Mouse (Mus musculus) forebrain, embryonic 15.5 days (tissue): Measurements from ENCODE around the gene Lpo. TPM values are rescaled to one million over a fixed set of nuclear protein-coding genes. Genes with fewer than 3 reads are reported as not detected.

ENCODE experiments used
- ATAC-seq: fragments of 200-750 bp; cut with Nextera tagmentation; replicated peaks from 2 replicates; pipeline ENCODE4 v1.8.0; 2017; ENCODE audit warnings: mild to moderate bottlenecking, moderate TSS enrichment, moderate library complexity
- H3K27ac ChIP-seq: fragments of 300-500 bp; sonication (generic); replicated peaks from 2 replicates; pipeline ENCODE4 v1.5.1; 2015; ENCODE audit warnings: mild to moderate bottlenecking, inconsistent platforms
- H3K27me3 ChIP-seq: fragments of 300-500 bp; sonication (generic); 2 replicates; pipeline ENCODE4 v1.6.1; 2015; ENCODE audit warnings: inconsistent platforms
- H3K36me3 ChIP-seq: fragments of 300-500 bp; sonication (generic); 2 replicates; pipeline ENCODE4 v1.6.1; 2015; ENCODE audit warnings: mild to moderate bottlenecking, inconsistent platforms
- H3K4me1 ChIP-seq: fragments of 300-500 bp; sonication (generic); 2 replicates; pipeline ENCODE4 v1.6.1; 2015; ENCODE audit warnings: inconsistent platforms
- H3K4me2 ChIP-seq: fragments of 300-500 bp; sonication (generic); replicated peaks from 2 replicates; pipeline ENCODE4 v1.6.1; 2015; ENCODE audit warnings: mild to moderate bottlenecking, inconsistent platforms
- H3K4me3 ChIP-seq: fragments of 300-500 bp; sonication (generic); 2 replicates; pipeline ENCODE4 v1.5.1; 2015; ENCODE audit warnings: mild to moderate bottlenecking, inconsistent platforms
- H3K9ac ChIP-seq: fragments of 300-500 bp; sonication (generic); replicated peaks from 2 replicates; pipeline ENCODE4 v1.6.1; 2015; ENCODE audit warnings: mild to moderate bottlenecking, inconsistent platforms
- H3K9me3 ChIP-seq: fragments of 300-500 bp; sonication (generic); 2 replicates; pipeline ENCODE4 v1.6.1; 2016; ENCODE audit warnings: inconsistent platforms
- WGBS: fragments of 180-500 bp; shearing (Covaris S2); methylation state at CpG from one replicate; pipeline ENCODE4 v1.1.7; 2015; ENCODE audit warnings: mixed read lengths; 5-methylcytosine and 5-hydroxymethylcytosine counted together
- polyA plus RNA-seq: library from polyadenylated mRNA; unstranded; fragments of >200 nt; fragmentation: Nextera tagmentation; extraction: Ambion mirVana; gene quantifications from 2 replicates; pipeline ENCODE4 v1.2.1, GENCODE M21; 2015

Gene Lpo
- polyA plus RNA-seq, 1 experiment from 2014 or later: 0.62 TPM

GRCm38 (mm10) chr11:87846968-87847600 is 19.0 kb upstream of the Lpo start:
- no peaks in the 10 kb centered on the region for H3K9me3 ChIP-seq
- 84% methylated on average over 12 of the region's 12 CpGs for WGBS
- H3K4me3 ChIP-seq: no peak overlapping the region
- no peaks in the 10 kb centered on the region for H3K4me1 ChIP-seq
- no peak overlapping the region for H3K27ac ChIP-seq
- H3K27me3 ChIP-seq: no peaks in the 10 kb centered on the region
- no peak overlapping the region for H3K9ac ChIP-seq
- H3K36me3 ChIP-seq: no peaks in the 10 kb centered on the region
- H3K4me2 ChIP-seq: no peak overlapping the region
- ATAC-seq: no peak

- Histone ChIP-seq H3K4me2 (no peak overlapping the region), H3K9ac (no peak overlapping the region), H3K4me3 (no peak overlapping the region), H3K36me3 (no peaks in the 10 kb centered on the region), H3K9me3 (no peaks in the 10 kb centered on the region), H3K4me1 (no peaks in the 10 kb centered on the region), H3K27me3 (no peaks in the 10 kb centered on the region), H3K27ac (no peak overlapping the region)
- WGBS: 80% methylated on average over 3 of the region's 3 CpGs
- no peak for ATAC-seq
Measured at GRCm38 (mm10) chr11:87841436-87841835, 13.3 kb upstream of the Lpo start.

GRCm38 (mm10) chr11:87840676-87841075 is 12.6 kb upstream of the Lpo start:
- H3K4me3 ChIP-seq: no peak overlapping the region
- H3K4me2 ChIP-seq: no peak overlapping the region
- no peaks in the 10 kb centered on the region for H3K27me3 ChIP-seq
- WGBS: 86% methylated on average over 8 of the region's 8 CpGs
- H3K27ac ChIP-seq: no peak overlapping the region
- ATAC-seq: no peak
- no peaks in the 10 kb centered on the region for H3K4me1 ChIP-seq
- H3K36me3 ChIP-seq: no peaks in the 10 kb centered on the region
- no peaks in the 10 kb centered on the region for H3K9me3 ChIP-seq
- H3K9ac ChIP-seq: no peak overlapping the region

- no peak overlapping the region for H3K4me2 ChIP-seq
- H3K4me1 ChIP-seq: peaks cover 11% of the 10 kb centered on the region
- H3K27ac ChIP-seq: no peak overlapping the region
- no peak for ATAC-seq
- no peaks in the 10 kb centered on the region for H3K9me3 ChIP-seq
- no peak overlapping the region for H3K4me3 ChIP-seq
- WGBS: 42% methylated on average over 5 of the region's 5 CpGs
- H3K36me3 ChIP-seq: no peaks in the 10 kb centered on the region
- no peak overlapping the region for H3K9ac ChIP-seq
- H3K27me3 ChIP-seq: no peaks in the 10 kb centered on the region
Measured at GRCm38 (mm10) chr11:87821502-87821901, 6.6 kb downstream of the Lpo start.

- ATAC-seq: peak; percentile 29; the same call in 1 of the 2 replicates
- peak overlapping the region; percentile 47 for H3K9ac ChIP-seq
- no peaks in the 10 kb centered on the region for H3K36me3 ChIP-seq
- H3K4me2 ChIP-seq: peak overlapping the region; percentile 70
- peak overlapping the region; percentile 43 for H3K4me3 ChIP-seq
- H3K27ac ChIP-seq: no peak overlapping the region; the same call in 1 of the 2 replicates
- WGBS: 34% methylated on average over 4 of the region's 4 CpGs
- H3K27me3 ChIP-seq: no peaks in the 10 kb centered on the region
- peaks cover 11% of the 10 kb centered on the region for H3K4me1 ChIP-seq
- H3K9me3 ChIP-seq: no peaks in the 10 kb centered on the region
Measured at GRCm38 (mm10) chr11:87817443-87817773, 10.7 kb downstream of the Lpo start.

- Histone ChIP-seq H3K36me3 (no peaks in the 10 kb centered on the region), H3K4me2 (peak overlapping the region; percentile 70), H3K27ac (peak overlapping the region; percentile 28; the same call in 1 of the 2 replicates), H3K27me3 (no peaks in the 10 kb centered on the region), H3K4me1 (peaks cover 11% of the 10 kb centered on the region), H3K9ac (peak overlapping the region; percentile 47), H3K4me3 (peak overlapping the region; percentile 43), H3K9me3 (no peaks in the 10 kb centered on the region)
- peak; percentile 63 for ATAC-seq
- 3% methylated on average over 31 of the region's 31 CpGs for WGBS
Measured at GRCm38 (mm10) chr11:87816707-87817442, 11.2 kb downstream of the Lpo start.

- Histone ChIP-seq H3K27ac (no peak overlapping the region), H3K27me3 (no peaks in the 10 kb centered on the region), H3K4me3 (no peak overlapping the region), H3K4me2 (no peak overlapping the region), H3K9me3 (no peaks in the 10 kb centered on the region), H3K9ac (no peak overlapping the region), H3K4me1 (peaks cover 16% of the 10 kb centered on the region), H3K36me3 (no peaks in the 10 kb centered on the region)
- no peak for ATAC-seq
- 57% methylated on average over 8 of the region's 8 CpGs for WGBS
Measured at GRCm38 (mm10) chr11:87814831-87815230, 13.3 kb downstream of the Lpo start.

GRCm38 (mm10) chr11:87811396-87811795 is 16.7 kb downstream of the Lpo start:
- 48% methylated on average over 4 of the region's 4 CpGs for WGBS
- Histone ChIP-seq H3K9me3 (no peaks in the 10 kb centered on the region), H3K4me2 (no peak overlapping the region), H3K4me3 (no peak overlapping the region), H3K27me3 (no peaks in the 10 kb centered on the region), H3K9ac (no peak overlapping the region), H3K27ac (no peak overlapping the region), H3K36me3 (no peaks in the 10 kb centered on the region), H3K4me1 (peaks cover 4% of the 10 kb centered on the region; the same call in 1 of the 2 replicates)
- ATAC-seq: no peak

- peaks cover 4% of the 10 kb centered on the region; the same call in 1 of the 2 replicates for H3K4me1 ChIP-seq
- no peak overlapping the region for H3K9ac ChIP-seq
- 85% methylated on average over 7 of the region's 7 CpGs for WGBS
Measured at GRCm38 (mm10) chr11:87808236-87808635, 19.9 kb downstream of the Lpo start.

GRCm38 (mm10) chr11:87807433-87807832 is 20.7 kb downstream of the Lpo start:
- H3K4me3 ChIP-seq: no peak overlapping the region
- H3K9me3 ChIP-seq: no peaks in the 10 kb centered on the region
- no peak overlapping the region for H3K9ac ChIP-seq
- no peaks in the 10 kb centered on the region for H3K36me3 ChIP-seq
- ATAC-seq: no peak
- peaks cover 4% of the 10 kb centered on the region; the same call in 1 of the 2 replicates for H3K4me1 ChIP-seq
- no peak overlapping the region for H3K27ac ChIP-seq
- 87% methylated on average over 6 of the region's 6 CpGs for WGBS
- no peaks in the 10 kb centered on the region for H3K27me3 ChIP-seq
- H3K4me2 ChIP-seq: no peak overlapping the region

More at GRCm38 (mm10) chr11:87808236-87808635, 19.9 kb downstream of the Lpo start:
- H3K27me3 ChIP-seq: no peaks in the 10 kb centered on the region
- no peak for ATAC-seq
- no peak overlapping the region for H3K27ac ChIP-seq
- H3K4me3 ChIP-seq: no peak overlapping the region
- no peak overlapping the region for H3K4me2 ChIP-seq
- H3K36me3 ChIP-seq: no peaks in the 10 kb centered on the region
- H3K9me3 ChIP-seq: no peaks in the 10 kb centered on the region

GRCm38 (mm10) chr11:87805448-87805847 is 22.6 kb downstream of the Lpo start:
- no peak overlapping the region for H3K4me3 ChIP-seq
- H3K9ac ChIP-seq: no peak overlapping the region
- WGBS: 63% methylated on average over 1 of the region's 1 CpGs
- H3K4me2 ChIP-seq: no peak overlapping the region
- H3K36me3 ChIP-seq: no peaks in the 10 kb centered on the region
- H3K27ac ChIP-seq: no peak overlapping the region
- H3K4me1 ChIP-seq: no peaks in the 10 kb centered on the region
- H3K9me3 ChIP-seq: no peaks in the 10 kb centered on the region
- H3K27me3 ChIP-seq: no peaks in the 10 kb centered on the region
- ATAC-seq: no peak

- no peak overlapping the region for H3K27ac ChIP-seq
- H3K4me1 ChIP-seq: no peaks in the 10 kb centered on the region
- H3K27me3 ChIP-seq: no peaks in the 10 kb centered on the region
- H3K4me3 ChIP-seq: no peak overlapping the region
- H3K9me3 ChIP-seq: no peaks in the 10 kb centered on the region
- ATAC-seq: no peak
- WGBS: 41% methylated on average over 14 of the region's 14 CpGs
- H3K36me3 ChIP-seq: no peaks in the 10 kb centered on the region
- no peak overlapping the region for H3K9ac ChIP-seq
- no peak overlapping the region; the same call in 1 of the 2 replicates for H3K4me2 ChIP-seq
Measured at GRCm38 (mm10) chr11:87802621-87803020, 25.5 kb downstream of the Lpo start.
